Mouse (Mus musculus): ENCODE results near the gene Hpn.

The Hpn gene

DNA sequence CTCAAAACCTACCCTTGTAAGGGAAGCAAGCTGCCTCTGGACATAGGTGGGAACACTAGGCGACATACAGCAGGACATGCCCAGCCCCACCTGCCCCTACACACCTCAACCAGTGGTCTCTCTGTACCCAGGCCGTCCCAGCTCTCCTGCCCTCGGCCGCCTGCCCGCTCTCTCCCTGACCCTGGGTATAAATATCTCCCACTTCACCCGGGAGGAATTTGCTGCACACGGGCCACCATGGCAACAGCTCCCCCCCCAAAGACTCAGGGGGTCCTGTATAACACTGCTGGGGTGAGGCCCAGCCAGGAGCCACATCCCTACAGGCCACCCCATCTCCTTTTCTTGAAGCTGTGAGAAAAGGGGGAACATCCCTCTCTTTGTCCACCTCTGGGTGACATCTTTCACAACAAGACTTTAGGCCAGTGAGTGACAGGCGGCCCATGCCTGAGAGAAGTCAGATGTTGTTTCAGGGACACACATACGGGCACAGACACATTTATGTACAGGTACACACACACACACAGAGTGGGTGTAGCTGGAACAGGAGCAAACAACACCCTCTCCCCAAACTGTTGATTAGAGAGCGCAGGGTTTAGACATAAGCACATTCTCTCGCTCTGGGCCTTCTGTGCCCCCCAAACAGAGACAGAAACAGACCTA lies 60.3 kb downstream of the Hpn start:
- DNase-seq (ENCODE audit: low spot score in 2 of 2) = no peak

DNA sequence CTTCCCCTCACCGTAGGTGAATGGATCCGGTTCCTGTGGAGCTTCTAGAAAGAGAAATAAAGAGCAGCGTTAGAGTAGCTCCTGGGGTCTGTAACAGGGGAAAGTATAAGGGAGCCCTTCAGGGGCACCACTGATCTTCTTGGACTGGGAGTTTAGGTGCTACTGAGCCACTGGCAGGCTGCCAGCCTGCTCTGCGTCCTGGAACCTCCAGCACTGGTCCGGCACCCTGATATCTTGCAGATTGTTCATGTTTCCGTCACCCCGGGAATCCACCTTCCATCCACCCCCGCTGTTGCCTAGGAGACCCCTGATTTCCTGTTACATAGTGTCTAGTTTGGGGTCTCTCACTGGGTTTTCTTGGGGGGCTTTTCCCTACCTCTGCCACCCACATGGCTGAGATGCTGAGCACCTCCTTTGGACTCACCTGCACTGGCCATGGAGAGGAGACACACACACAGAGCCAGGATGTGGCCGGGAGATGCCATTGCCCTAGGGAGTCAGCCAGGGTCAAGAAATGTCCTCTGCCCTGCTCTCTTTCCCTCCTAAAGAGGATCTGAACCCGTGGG lies 61.1 kb downstream of the Hpn start:
- no peak for DNase-seq (ENCODE audit: low spot score in 2 of 2)

DNA sequence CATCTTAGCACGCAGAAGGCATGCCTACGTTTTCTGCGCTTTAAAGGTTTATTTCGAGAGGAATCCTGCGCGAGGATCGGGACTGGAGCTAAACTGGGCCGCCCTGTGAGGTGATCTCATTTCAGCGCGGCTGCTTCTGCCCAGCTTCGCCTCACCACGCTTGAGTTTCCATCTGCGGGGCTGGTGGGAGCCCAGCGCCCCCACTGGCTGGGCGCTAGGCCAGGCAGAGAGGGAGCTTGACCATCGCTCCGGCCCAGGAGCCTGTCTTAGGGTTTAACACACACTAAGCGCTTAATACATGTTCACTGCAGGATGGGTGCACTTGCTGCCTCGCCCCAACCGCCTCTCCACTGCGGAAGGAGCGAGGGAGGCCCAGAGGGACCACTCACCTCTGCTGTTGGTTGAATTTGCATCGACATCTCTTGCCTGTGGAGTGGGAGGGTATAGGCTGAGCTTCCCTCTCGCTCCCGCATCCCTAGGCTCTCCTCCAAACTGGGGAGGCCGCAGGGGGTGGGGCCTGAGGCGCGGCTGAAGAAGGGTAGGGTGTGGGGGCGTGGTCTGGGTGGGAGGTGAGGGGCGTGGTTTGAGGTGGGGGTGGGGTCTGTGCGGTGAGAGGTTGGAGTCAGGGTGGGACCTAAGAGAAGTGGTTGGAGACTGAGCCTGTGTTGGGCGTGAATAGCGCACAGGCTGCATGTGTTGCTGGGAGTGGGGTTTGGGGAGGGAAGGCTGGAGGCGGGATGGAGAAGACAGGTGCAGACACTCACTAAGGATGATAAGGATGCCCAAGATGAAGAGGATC lies 62.3 kb downstream of the Hpn start:
- no peak for DNase-seq (ENCODE audit: low spot score in 2 of 2)

DNA sequence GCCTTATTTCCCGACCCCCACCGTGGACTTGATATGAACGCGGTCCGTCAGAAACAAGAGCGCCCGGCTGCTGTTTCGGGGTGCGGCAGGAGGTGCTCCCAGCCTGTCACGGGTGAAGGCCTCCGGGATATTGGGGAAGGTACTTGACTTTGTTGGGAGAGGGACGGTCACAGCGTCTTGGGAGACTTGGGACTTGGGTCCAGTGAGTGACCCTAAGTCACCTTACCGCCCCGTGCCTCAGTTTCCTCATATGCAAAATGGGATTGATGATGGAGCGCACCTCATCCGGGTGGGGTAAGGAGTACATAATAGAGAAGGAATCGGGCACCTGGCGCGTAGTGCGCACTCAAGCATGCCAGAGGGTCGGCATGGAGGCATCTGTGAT lies 62.8 kb downstream of the Hpn start:
- DNase-seq (ENCODE audit: low spot score in 2 of 2) = no peak

DNA sequence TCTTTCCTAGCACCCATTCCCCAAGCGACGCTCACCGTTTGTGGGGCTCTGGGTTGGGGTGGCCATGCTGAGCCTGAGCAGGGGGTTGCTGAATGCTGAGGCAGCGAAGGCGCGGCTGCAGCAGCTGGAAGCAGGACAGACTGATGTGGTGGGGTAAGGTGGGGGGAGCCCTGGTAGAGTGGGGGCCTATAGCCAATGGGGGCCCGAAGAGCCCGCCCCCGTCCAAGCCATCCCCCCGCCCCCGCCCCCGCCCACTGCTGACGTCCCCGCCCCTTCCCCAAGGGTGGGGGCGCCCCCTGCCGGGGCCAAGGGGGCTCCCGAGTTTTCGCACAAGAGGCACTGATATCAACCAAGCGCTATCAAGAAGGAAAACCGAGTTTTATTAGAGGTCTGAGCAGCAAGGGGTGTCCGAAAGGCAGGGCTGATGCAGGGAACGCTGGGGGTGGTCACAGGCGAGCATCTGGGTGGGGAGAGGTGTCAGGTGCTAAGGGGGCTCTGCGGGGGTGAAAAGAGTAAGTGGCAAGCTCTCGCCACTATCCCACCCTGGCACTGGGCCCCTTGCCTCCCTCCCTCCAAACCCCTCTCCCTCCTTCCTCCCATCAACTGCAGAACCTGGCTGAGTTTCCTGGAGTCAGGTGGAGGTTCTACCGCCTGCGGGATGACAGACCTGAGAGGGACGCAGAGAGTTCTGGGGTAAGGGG lies 63.6 kb downstream of the Hpn start, which contains the start of gene Fxyd7:
Fxyd7 (minus strand) TSS at position 147 of the 701 bp plus-strand sequence.
- no peak for DNase-seq (ENCODE audit: low spot score in 2 of 2)

DNA sequence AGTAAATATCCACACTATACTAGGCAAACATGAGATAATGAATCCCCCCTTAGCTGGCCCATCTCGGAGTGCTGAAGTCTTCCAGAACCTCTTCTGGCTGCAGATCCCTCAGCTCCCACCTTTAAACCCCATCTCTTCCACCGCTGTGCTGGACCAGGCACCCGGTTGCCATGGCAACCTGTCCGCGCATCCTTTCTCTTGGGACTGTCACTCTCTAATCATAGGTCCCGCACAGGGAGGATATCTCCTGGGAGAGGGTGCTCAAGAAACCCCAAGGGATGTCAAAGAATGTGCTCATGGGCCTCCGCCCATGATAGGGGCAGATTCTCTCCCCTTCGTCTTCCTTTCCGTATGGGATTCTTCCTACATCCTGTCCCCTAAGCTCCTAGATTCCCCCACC lies 64.2 kb downstream of the Hpn start:
- DNase-seq (ENCODE audit: low spot score in 2 of 2) = no peak

DNA sequence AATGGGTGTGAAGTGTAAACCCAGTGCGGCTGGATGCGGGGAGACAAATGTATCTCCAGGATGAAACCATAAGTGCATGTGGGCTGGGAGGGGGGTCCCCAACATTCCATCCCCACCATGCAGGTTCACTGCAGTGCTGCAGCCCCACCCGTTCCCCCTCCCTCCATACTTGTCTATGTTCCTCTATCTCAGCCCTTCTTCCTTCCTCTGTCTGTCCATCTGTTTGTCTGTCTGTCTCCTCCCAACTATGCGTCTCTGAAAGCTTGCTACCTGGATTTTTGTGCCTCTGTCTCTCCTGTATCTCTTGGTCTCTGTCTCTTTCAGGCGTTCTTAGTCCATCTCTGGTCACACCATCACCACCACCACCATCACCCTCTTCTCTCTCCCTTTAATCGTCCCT lies 64.6 kb downstream of the Hpn start:
- DNase-seq (ENCODE audit: low spot score in 2 of 2) = no peak

DNA sequence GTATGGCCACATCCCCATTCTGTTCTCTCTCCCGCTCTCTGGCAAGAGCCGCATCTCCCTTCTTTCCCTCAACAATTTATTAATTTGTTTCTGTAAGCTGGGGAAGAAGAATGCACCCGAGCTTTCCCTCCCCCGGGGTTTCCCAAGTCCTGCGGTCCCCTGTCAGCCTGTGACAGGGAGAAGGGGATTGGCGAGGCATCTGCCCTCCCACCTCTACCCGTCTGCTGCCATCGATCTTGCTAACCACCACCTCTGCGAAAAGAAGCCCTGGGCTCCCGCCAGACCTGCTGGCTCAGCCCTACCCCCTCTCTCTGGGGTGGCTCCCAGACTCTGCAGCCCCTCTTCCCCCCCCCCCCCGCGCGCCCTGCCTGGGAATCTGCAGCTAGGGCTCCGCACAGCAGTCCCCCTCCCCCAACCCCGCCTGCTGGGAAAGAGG lies 65.2 kb downstream of the Hpn start:
- no peak for DNase-seq (ENCODE audit: low spot score in 2 of 2)

DNA sequence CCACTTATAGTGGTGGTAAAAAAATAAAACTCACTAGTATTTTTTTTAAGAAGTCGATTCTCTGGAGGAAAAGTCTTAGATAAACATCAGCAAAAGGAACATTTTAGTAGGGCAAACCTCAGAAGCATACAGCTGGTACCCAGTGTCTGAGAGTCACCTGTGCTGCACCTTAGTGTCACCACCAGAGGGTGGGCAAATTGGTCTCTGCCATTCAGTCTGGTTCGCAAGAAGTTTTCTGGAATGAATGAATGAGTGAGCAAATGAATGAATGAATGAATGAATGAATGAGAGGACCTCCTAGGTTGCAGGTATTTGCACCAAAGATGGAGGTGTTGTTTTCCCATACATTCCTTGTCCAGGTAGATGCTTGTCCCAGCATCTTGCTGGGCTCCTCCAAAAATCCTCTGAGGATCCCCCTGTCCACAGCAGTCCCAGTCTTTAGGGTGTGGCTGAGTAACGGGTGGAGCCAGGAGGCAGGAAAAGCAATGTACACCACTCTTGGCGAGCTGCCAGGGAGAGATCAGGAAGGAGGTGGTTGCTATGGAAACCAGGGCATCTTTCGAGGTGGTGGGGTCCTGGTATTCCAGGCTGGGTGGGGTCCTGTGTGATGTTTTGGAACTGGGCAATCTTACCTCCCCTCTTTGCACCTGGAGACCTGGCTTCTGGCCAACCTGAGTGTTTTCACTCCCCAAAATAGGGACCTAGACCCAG lies 65.8 kb downstream of the Hpn start:
- DNase-seq (ENCODE audit: low spot score in 2 of 2) = no peak
